Mouse (Mus musculus): ENCODE measurements around the gene Gnmt. TPM values are rescaled to one million over a fixed set of nuclear protein-coding genes. Genes with fewer than 3 reads are reported as not detected.

The Gnmt gene
- 3.9 to 6.1 TPM (median 5.1 TPM) in 4 replicates for total RNA-seq (2023; ENCODE audit: inconsistent age)

DNA sequence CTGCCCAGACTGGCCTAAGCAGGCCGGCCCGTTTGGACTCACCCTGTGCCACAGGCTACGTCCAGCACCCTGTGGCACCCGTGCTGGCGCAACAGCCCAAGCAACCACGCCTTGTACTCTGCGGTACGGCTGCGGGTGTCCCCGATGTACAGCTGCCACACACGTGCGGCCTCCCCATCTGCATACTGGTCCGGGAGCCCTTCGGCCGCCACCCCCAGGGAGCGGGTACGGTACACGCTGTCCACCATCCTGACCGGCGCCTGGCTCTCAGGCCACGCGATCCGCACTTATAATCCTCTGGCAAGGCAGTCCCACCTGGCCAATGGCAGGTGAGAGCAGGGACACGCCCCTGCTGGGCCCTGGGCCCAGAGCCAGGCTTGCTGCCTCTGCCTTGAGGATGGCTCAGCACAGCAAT is at the start of gene Gnmt:
Gnmt (minus strand) TSS at position 265 of the 415 bp plus-strand sequence.

GRCm38 (mm10) chr17:46772404-46773277 is 43.7 kb upstream of the Gnmt start, which contains the start of gene 2310039H08Rik:
TSS of gene 2310039H08Rik (plus strand) at chr17:46772635.

GRCm38 (mm10) chr17:46763544-46763943 is 34.6 kb upstream of the Gnmt start, which contains the start of gene Ptcra:
TSS of gene Ptcra (minus strand) at chr17:46763712.

DNA sequence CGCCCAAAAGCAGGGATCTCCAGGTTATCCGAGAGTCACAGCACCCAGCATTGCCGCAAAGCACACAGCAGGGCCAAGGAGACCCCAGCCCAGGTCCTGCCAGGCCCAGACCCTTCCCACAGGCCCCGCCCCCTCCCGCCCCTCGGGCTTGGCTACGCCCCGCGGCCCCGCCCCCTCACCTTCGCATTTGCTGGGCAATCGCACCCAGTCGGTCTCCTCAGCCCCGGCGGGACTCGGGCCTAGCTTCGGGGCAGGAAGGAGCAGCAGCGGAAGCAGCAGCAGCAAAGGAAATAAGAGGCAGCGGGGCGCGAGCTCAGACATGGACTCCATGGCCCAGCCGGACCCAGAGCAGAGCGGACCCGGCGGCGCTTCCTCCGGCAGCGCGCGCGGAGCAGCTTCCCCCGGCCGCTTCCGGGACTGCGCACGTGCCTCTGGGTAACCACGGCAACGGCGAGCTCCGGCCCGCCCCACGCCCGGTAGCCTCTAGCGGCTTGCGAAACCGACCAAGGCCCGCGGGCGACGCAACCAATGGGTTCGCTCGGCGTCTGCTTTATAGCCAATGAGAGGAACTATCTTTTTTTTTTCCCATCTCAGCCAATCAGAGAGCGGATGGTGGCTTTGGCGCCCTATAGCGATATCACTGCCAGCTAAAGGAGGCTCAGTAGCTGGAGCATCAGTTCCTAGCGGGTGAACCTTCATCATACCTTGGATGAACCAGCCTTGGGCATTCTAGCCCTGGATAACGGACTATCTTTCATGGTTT is 23.0 kb upstream of the Gnmt start, which contains the start of gene Cnpy3:
Cnpy3 (minus strand) TSS at position 421 of the 763 bp plus-strand sequence.

DNA sequence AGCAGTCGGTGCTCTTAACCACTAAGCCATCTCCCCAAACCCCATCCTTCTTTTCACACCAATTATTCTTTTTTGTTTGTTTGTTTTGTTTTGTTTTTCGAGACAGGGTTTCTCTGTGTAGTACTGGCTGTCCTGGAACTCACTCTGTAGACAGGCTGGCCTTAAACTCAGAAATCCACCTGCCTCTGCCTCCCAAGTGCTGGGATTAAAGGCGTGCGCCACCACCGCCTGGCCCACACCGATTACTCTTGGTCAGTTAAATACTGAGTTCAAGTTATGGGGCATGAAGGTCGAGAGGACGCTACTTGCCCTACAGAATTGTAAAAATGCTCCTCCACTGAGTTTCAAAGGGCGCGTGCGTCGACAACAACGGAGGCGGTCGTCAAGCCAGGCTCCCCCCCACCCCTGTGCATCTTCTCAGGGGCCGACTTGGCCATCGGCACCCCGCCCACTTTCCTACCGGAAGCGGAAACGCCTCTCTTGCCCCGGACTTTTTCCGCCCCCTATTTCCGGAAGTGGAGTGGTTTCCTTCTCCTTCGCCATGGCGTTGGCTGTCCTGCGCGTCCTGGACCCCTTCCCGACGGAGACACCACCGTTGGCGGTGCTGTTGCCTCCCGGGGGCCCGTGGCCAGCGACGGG is 17.9 kb downstream of the Gnmt start, which contains the start of gene Pex6:
Pex6 (plus strand) TSS at position 505 of the 639 bp plus-strand sequence.

GRCm38 (mm10) chr17:46704887-46705835 is 23.8 kb downstream of the Gnmt start, which contains the start of gene Ppp2r5d:
TSS of gene Ppp2r5d (minus strand) at chr17:46705111.

GRCm38 (mm10) chr17:46680760-46681373 is 48.1 kb downstream of the Gnmt start, which contains the start of gene Klhdc3:
TSS of gene Klhdc3 (minus strand) at chr17:46680914.

GRCm38 (mm10) chr17:46678416-46678815 is 50.6 kb downstream of the Gnmt start, which contains the start of gene Mea1:
TSS of gene Mea1 (plus strand) at chr17:46678793.

Other genes with a start within 250 kb of the Gnmt start
- gene Ttbk1, start 241.5 kb downstream of the Gnmt start, total RNA-seq (2023; ENCODE audit: inconsistent age): 2.7 to 5.4 TPM (median 3.9 TPM) in 4 replicates
- 0.45 to 0.71 TPM in 2 of 4 replicates, not detected in the others for gene Dnph1, start 232.5 kb downstream of the Gnmt start, total RNA-seq (2023; ENCODE audit: inconsistent age)
- gene Cul9, start 182.8 kb downstream of the Gnmt start, total RNA-seq (2023; ENCODE audit: inconsistent age): 14.3 to 16.9 TPM (median 15.9 TPM) in 4 replicates
- 84.2 to 96.1 TPM (median 88.7 TPM) in 4 replicates for gene Srf, start 173.0 kb downstream of the Gnmt start, total RNA-seq (2023; ENCODE audit: inconsistent age)
- gene Ptk7, start 99.7 kb downstream of the Gnmt start, total RNA-seq (2023; ENCODE audit: inconsistent age): 0.13 TPM in 1 of 4 replicates, not detected in the others
- gene Klc4, start 83.1 kb downstream of the Gnmt start, total RNA-seq (2023; ENCODE audit: inconsistent age): 18.5 to 22.0 TPM (median 20.3 TPM) in 4 replicates
- 29.4 to 53.4 TPM (median 41.9 TPM) in 4 replicates for gene Mrpl2, start 82.9 kb downstream of the Gnmt start, total RNA-seq (2023; ENCODE audit: inconsistent age)
- gene Cul7, start 78.8 kb downstream of the Gnmt start, total RNA-seq (2023; ENCODE audit: inconsistent age): 7.4 to 8.4 TPM (median 7.9 TPM) in 4 replicates
- 27.0 to 30.6 TPM (median 29.4 TPM) in 4 replicates for gene Rrp36, start 54.8 kb downstream of the Gnmt start, total RNA-seq (2023; ENCODE audit: inconsistent age)
- gene Mea1, start 50.4 kb downstream of the Gnmt start, total RNA-seq (2023; ENCODE audit: inconsistent age): 52.8 to 63.9 TPM (median 58.1 TPM) in 4 replicates
- gene Klhdc3, start 48.3 kb downstream of the Gnmt start, total RNA-seq (2023; ENCODE audit: inconsistent age): 42.4 to 50.0 TPM (median 44.6 TPM) in 4 replicates
- gene Ppp2r5d, start 24.1 kb downstream of the Gnmt start, total RNA-seq (2023; ENCODE audit: inconsistent age): 33.1 to 41.3 TPM (median 38.7 TPM) in 4 replicates
- gene Pex6, start 17.7 kb downstream of the Gnmt start, total RNA-seq (2023; ENCODE audit: inconsistent age): 38.2 to 46.1 TPM (median 39.9 TPM) in 4 replicates
- gene Cnpy3, start 23.0 kb upstream of the Gnmt start, total RNA-seq (2023; ENCODE audit: inconsistent age): 154 to 156 TPM (median 155 TPM) in 4 replicates
- not detected in 4 replicates for gene Ptcra, start 34.5 kb upstream of the Gnmt start, total RNA-seq (2023; ENCODE audit: inconsistent age)
- gene 2310039H08Rik, start 43.5 kb upstream of the Gnmt start, total RNA-seq (2023; ENCODE audit: inconsistent age): 16.6 to 24.2 TPM (median 19.2 TPM) in 4 replicates
- gene Rpl7l1, start 53.5 kb upstream of the Gnmt start, total RNA-seq (2023; ENCODE audit: inconsistent age): 67.4 to 80.7 TPM (median 74.5 TPM) in 4 replicates
- gene Bicral, start 129.3 kb upstream of the Gnmt start, total RNA-seq (2023; ENCODE audit: inconsistent age): 99.1 to 112 TPM (median 104 TPM) in 4 replicates
- gene Tbcc, start 161.5 kb upstream of the Gnmt start, total RNA-seq (2023; ENCODE audit: inconsistent age): 11.4 to 15.4 TPM (median 12.9 TPM) in 4 replicates
- not detected in 4 replicates for gene Prph2, start 181.3 kb upstream of the Gnmt start, total RNA-seq (2023; ENCODE audit: inconsistent age)

Measured in B cell, adult (primary cell).